Mouse (Mus musculus) large intestine, adult 2 months (tissue): ENCODE measurements around the gene Ceacam2. TPM values are rescaled to one million over a fixed set of nuclear protein-coding genes. Genes with fewer than 3 reads are reported as not detected.
A peak's percentile ranks its signal among the peaks of the same experiment; 100 is the strongest.
"Not testable (repeated sequence)": the region's sequence is repeated elsewhere in the genome, so short reads cannot be mapped to it uniquely, and the experiment has no call there.

Source experiments
- DNase-seq: peaks from one replicate; pipeline ENCODE4 v3.0.0-alpha.2; 2012; ENCODE audit warnings: low read depth, low spot score
- WGBS: fragments of 180-500 bp; shearing (Covaris S2); methylation state at CpG from one replicate; pipeline ENCODE4 v1.1.7; 2018; 5-methylcytosine and 5-hydroxymethylcytosine counted together
- polyA plus RNA-seq: library from polyadenylated mRNA; depleted of rRNA; stranded (reverse); fragments of >200 nt; gene quantifications from 2 replicates; pipeline ENCODE4 v1.2.3, GENCODE M21; 2012; rRNA removed

Ceacam2 gene
- polyA plus RNA-seq, result 1.2 and 1.3 TPM in 2 replicates

- WGBS, result 45% methylated on average over 3 of the region's 3 CpGs
- DNase-seq, result not testable (repeated sequence)
These were observed at the start of gene Ceacam2 for GRCm38 (mm10) chr7:25539376-25539907. Ceacam2 (minus strand) TSS chr7:25539857.

DNA sequence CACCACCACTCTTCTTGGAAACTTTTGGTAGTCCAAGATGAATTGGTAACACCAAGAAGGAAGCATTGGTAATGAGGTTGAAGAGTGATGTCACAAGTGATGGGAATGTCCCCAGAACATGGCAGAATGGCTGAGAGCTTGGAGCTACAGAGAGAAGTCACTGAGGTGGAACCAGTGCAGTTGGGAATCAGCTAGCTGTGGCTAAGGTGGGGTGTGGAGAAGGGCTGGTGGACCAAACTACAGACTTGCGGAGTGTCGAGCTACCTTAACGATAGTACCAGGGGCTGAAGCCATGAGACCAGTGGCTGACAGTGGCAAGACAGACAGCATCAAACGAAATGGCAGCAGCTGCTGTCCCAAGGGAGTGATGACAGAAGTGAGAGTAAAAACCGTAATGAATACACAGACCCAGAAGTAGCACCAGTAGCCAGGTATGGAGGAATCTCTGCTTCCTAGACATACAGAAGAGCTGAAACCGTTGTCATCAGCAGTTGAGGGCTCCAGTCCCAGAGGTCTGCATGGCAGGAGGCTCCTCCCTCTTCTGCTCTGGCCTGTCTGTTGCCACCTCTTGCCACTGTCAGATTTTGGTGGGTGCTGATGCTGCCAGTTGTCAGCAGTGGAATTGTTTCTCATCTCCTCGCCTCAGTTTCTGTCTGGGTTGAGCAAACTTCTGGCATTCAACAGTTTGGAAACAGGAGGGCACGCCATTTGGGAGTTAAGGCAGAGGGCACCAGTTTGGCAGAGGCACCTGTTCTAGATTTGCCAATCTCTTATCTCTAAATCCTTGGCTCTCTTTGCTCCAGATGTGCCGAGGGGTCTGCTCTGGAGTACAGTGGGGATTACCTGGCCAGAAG lies 45.9 kb upstream of the Ceacam2 start:
- no peak for DNase-seq
- 75% methylated on average over 9 of the region's 9 CpGs for WGBS

DNA sequence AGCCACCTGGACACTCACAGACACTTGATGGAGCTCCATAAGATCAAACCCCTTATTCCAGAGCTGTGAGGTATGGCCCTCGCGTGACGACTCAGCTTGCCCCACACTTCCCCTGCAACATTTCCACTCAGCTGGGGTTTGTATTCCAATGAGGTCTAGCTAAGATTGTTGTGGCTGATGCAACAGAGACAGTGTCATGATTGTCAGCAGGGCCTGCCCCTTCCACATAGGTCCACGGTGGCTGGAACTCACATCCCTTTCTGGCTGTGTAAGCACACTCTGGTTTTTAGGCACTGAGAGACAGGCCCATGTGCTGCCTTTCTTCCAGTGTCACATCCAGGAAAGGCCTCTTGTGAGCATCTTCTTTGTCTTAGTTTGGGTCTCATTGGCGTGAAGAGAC lies 45.0 kb upstream of the Ceacam2 start:
- WGBS, result 86% methylated on average over 5 of the region's 5 CpGs

GRCm38 (mm10) chr7:25582301-25582810 lies 42.7 kb upstream of the Ceacam2 start:
- no peak for DNase-seq
- WGBS, result 85% methylated on average over 15 of the region's 15 CpGs

More for the DNA sequence above, 45.0 kb upstream of the Ceacam2 start:
- no peak for DNase-seq

DNA sequence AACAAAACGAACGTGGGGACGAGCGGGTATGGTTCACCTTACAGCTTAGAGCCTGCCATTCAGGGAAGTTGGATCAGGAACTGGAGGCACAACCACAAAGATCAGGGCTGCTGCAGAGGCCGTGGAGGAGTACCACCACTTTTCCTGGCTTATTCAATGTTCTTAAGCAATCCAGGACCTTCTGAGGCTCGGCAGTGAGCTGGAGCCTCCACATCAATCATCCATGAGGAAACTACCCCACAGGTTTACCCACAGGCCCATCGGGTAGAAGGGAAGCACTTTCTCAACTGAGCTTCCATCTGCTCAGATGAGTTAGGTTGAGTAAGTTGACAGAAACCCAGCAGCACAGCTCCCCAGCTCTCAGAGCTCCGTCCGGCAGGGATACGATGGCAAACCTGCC lies 39.8 kb upstream of the Ceacam2 start:
- DNase-seq, result no peak
- WGBS, result 87% methylated on average over 10 of the region's 10 CpGs

DNA sequence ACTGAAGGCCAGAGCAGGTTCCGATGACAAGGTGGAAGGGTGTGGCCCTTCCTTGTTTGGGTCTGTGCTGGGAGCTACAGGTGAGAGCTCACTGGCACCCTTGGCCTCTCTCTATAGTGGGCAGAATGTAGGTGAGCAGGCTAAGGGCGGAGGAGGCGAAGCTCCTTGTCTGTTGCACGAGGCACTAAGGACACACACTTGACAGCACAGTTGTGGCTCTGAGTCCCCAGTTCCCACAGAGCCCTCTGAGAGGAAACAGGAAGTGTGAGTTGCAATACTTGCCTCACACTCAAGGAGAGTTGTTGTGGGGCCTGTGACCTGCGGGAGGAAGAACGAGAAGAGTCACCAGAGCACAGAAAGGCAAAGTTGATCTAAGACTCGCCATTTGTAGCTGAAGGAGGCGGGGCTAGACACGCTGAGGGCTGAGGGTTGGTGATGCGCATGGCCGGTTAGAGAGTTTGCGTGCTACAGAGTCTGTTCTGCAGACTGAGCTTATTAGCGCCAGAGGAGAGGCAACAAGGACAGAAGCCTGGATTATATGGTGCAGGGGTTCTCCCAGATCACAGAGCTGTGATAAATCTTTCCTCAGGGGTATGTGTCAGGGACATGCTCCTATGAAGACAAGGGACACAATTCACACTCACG lies 37.3 kb upstream of the Ceacam2 start:
- DNase-seq, result not testable (repeated sequence)

DNA sequence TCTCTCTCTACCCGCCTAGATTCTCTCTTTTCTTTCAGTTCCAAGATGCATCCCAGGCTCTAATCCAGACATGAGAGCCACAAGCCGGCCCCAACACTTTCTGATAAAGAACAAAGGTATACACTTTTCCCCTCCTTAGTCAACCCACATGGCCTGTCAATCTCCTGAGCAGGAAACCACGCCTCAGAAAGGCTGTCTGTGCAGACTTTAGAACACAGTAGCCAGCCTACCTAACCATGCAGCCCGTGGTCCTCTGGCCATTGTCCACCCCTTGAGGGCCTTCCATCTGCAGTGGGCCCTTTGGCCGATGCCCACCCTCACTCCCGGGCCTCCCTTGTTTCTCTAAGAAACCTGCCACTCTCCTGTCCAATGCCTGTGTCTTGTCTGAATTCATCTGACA lies 36.7 kb upstream of the Ceacam2 start:
- 18% methylated on average over 6 of the region's 6 CpGs for WGBS
- DNase-seq, result not testable (repeated sequence)

More for the DNA sequence above, 37.3 kb upstream of the Ceacam2 start:
- WGBS, result 51% methylated on average over 13 of the region's 14 CpGs

DNA sequence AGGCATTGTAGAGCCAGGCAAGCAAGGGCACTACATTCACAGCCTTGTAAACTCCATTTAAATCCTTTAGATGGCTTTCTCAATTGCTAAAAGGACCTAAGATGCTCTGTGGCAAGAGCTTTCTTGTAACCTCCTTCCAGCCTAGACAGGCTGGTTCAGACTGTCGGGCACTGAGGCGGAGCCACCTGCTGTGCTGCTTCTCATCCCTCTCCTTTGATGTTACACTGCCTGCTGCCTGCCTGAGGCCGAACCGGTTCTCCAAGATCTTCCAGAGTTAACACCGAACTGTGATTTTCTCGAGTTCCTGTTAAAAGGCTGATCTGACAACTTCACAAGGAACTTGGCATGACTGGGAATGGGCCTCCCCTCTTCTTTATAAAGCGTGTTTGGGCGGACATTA lies 36.2 kb upstream of the Ceacam2 start:
- peak; percentile 11 for DNase-seq
- WGBS, result 13% methylated on average over 8 of the region's 8 CpGs

DNA sequence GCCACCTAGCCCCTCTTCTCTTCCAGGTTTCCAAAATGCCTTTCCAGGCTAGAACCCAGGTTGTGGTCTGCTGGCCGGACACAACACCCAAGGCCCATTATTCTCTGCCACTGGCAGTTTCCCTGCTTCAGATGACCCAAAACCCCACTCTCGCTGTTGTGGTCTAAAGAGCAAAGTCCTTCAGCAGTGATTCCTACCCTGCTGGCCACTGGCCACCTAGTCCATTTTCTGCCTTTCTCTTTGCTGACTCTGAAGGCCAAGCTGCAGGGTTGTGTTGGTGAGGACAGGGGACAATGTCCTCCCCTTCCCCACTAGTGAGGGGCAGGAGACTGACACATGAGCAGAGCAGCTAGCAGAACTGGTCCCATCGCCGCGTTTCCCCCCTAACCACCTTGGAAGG lies 35.4 kb upstream of the Ceacam2 start:
- WGBS, result 58% methylated on average over 5 of the region's 5 CpGs
- no peak for DNase-seq

- WGBS, result 63% methylated on average over 5 of the region's 5 CpGs
- not testable (repeated sequence) for DNase-seq
These were observed 34.1 kb upstream of the Ceacam2 start for GRCm38 (mm10) chr7:25573806-25574205.

GRCm38 (mm10) chr7:25568721-25569120 lies 29.1 kb upstream of the Ceacam2 start:
- WGBS, result 96% methylated on average over 7 of the region's 7 CpGs

DNA sequence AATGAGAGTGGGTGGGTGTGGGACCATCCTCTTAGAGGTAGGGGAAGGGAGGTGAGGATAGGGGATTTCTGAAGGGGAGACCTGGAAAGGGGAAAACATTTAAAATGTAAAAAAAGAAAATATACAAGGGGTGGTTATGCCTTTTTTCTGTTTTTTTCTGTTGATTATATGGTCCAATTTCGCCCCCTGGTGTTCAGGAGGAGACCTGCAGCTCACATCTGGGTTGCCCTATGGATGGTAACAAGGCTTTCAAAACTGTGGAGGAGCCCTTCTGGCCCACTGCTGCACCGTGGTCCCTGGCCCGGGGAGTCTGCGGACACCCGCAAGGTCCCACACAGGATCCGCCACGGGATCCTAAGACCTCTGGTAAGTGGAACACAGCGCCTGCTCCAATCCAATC lies 1.8 kb upstream of the Ceacam2 start:
- DNase-seq, result not testable (repeated sequence)
- 68% methylated on average over 8 of the region's 8 CpGs for WGBS

More at GRCm38 (mm10) chr7:25568721-25569120, 29.1 kb upstream of the Ceacam2 start:
- no peak for DNase-seq

DNA sequence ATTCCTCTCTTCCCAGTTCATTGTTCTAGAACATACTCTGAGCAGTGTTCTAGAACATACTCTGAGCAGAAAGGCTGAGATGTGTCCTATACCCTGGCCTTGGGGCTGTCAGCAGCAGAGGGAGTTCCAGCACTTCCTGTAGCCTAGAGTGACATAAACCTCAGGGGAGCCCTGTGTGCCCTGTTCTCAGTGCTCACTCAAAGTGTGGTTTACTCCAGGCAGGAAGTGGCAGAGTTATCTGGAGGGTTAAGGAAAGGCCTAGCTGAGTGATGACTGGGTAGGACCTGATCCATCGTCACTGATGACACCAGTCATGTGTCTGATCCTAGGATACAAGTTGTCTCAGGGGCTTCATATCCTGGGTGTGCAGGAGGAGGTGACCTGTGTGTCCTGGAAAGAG lies 297 bp upstream of the Ceacam2 start:
- 85% methylated on average over 1 of the region's 1 CpGs for WGBS
- DNase-seq, result not testable (repeated sequence)

GRCm38 (mm10) chr7:25530837-25531236 lies 8.8 kb downstream of the Ceacam2 start:
- WGBS, result 33% methylated on average over 2 of the region's 2 CpGs
- DNase-seq, result peak; percentile 32

- not testable (repeated sequence) for DNase-seq
- WGBS, result 77% methylated on average over 2 of the region's 5 CpGs
These were observed 23.4 kb downstream of the Ceacam2 start for GRCm38 (mm10) chr7:25516070-25516777.

GRCm38 (mm10) chr7:25515667-25516066 lies 24.0 kb downstream of the Ceacam2 start:
- not testable (repeated sequence) for DNase-seq
- WGBS, result 62% methylated on average over 1 of the region's 1 CpGs

- no peak for DNase-seq
- WGBS, result 12% methylated on average over 3 of the region's 3 CpGs
These were observed 29.7 kb downstream of the Ceacam2 start for GRCm38 (mm10) chr7:25509925-25510324.

DNA sequence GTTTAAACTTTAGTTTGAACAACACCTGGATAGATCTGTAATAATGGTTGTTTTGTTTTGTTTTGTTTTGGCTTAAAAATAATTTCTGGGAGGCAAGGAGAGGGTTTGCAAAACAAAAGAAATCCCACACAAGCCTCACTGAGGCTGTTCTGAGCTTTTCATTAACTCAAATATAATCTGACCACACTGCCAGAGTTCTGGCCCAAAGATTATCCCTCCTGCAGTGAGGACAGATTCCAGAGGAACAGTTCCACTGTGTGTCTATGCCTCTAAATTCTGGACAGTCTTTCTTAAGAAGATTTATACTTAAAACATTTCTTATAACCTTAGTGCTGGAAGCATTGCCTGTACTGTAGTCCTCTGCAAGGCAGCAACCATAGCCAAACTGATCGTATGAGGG lies 45.0 kb downstream of the Ceacam2 start:
- no peak for DNase-seq
- 78% methylated on average over 1 of the region's 1 CpGs for WGBS

GRCm38 (mm10) chr7:25490698-25491097 lies 49.0 kb downstream of the Ceacam2 start:
- WGBS, result no CpG with 5 or more reads among the region's 1 CpGs
- DNase-seq, result not testable (repeated sequence)

DNA sequence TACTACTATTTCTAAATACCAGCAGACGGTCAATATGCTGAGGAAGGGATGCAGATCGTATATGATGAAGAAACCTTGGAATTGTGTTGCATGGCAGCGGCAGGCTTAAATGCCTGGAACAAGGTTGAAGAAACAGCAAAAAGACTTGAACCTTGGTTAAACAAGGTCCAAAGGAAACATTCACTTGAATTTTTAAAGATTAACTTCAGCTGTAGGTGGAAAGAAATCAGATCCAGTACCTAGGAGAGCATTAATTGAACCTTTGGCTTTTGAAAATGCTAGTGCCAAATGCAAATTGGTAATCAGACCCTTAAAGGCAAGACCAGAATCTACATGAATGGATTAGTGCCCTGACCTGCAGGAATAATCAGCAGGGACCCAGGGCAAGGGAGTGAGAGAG lies 50.3 kb downstream of the Ceacam2 start:
- WGBS, result 95% methylated on average over 3 of the region's 3 CpGs

More for the DNA sequence above, 50.3 kb downstream of the Ceacam2 start:
- DNase-seq, result not testable (repeated sequence)
